Mouse (Mus musculus) olfactory bulb, adult 2 months (tissue): ENCODE data around the gene Thsd7a. TPM values are rescaled to one million over a fixed set of nuclear protein-coding genes. Genes with fewer than 3 reads are reported as not detected.

Source experiments
- H3K27ac ChIP-seq: fragments of 200-500 bp; 2 replicates; pipeline ENCODE4 v1.5.1; 2012; ENCODE audit warnings: low read depth, low read length; ENCODE audit not compliant: insufficient read depth
- H3K4me1 ChIP-seq: fragments of 200-500 bp; 2 replicates; pipeline ENCODE4 v1.6.1; 2012; ENCODE audit warnings: low read length; ENCODE audit not compliant: control insufficient read depth, insufficient read depth
- H3K4me3 ChIP-seq: fragments of 200-500 bp; 2 replicates; pipeline ENCODE4 v1.5.1; 2012; ENCODE audit warnings: mild to moderate bottlenecking, low read depth, low read length, moderate library complexity; ENCODE audit not compliant: insufficient read depth
- CTCF ChIP-seq: fragments of 200-500 bp; IDR thresholded peaks from 2 replicates; pipeline ENCODE4 v1.5.1; 2012; ENCODE audit warnings: low read depth, mild to moderate bottlenecking, low read length, moderate library complexity; ENCODE audit not compliant: insufficient read depth
- POLR2A ChIP-seq: fragments of 200-500 bp; IDR thresholded peaks from 2 replicates; pipeline ENCODE4 v1.6.1; 2012; ENCODE audit warnings: mild to moderate bottlenecking, low read depth, low read length, moderate library complexity; ENCODE audit not compliant: insufficient read depth
- WGBS: fragments of 180-500 bp; shearing (Covaris S2); methylation state at CpG from one replicate; pipeline ENCODE4 v1.1.7; 2018; 5-methylcytosine and 5-hydroxymethylcytosine counted together
- polyA plus RNA-seq: library from polyadenylated mRNA; stranded (reverse); fragments of >200 nt; gene quantifications from 2 replicates; pipeline ENCODE4 v1.2.4, GENCODE M21; 2012; ENCODE audit warnings: low replicate concordance; ENCODE audit not compliant: missing spikeins, insufficient read depth, insufficient read length

Gene Thsd7a
- polyA plus RNA-seq, 1 experiment: not detected

- H3K4me1 ChIP-seq: no peaks in the 10 kb centered on the region
- no peak for TF ChIP-seq POLR2A
- no peak for TF ChIP-seq CTCF
- no peak overlapping the region for H3K4me3 ChIP-seq
- no peak overlapping the region for H3K27ac ChIP-seq
- 75% methylated on average over 3 of the region's 3 CpGs for WGBS
Measured at GRCm38 (mm10) chr6:12581143-12581542, 168.1 kb downstream of the Thsd7a start.

- no peaks in the 10 kb centered on the region for H3K4me1 ChIP-seq
- no peak overlapping the region for H3K27ac ChIP-seq
- H3K4me3 ChIP-seq: no peak overlapping the region
- 74% methylated on average over 6 of the region's 6 CpGs for WGBS
- TF ChIP-seq POLR2A (no peak), CTCF (no peak)
Measured at GRCm38 (mm10) chr6:12575619-12576216, 173.5 kb downstream of the Thsd7a start.

GRCm38 (mm10) chr6:12572202-12572601, 177.0 kb downstream of the Thsd7a start:
- H3K4me1 ChIP-seq: no peaks in the 10 kb centered on the region
- H3K27ac ChIP-seq: no peak overlapping the region
- H3K4me3 ChIP-seq: no peak overlapping the region
- TF ChIP-seq CTCF: no peak
- no peak for TF ChIP-seq POLR2A
- WGBS: 81% methylated on average over 5 of the region's 5 CpGs

GRCm38 (mm10) chr6:12565136-12565535, 184.1 kb downstream of the Thsd7a start:
- TF ChIP-seq POLR2A (no peak), CTCF (no peak)
- no peak overlapping the region for H3K27ac ChIP-seq
- H3K4me3 ChIP-seq: no peak overlapping the region
- WGBS: 90% methylated on average over 4 of the region's 4 CpGs
- no peaks in the 10 kb centered on the region for H3K4me1 ChIP-seq

GRCm38 (mm10) chr6:12562336-12562735, 186.9 kb downstream of the Thsd7a start:
- 88% methylated on average over 3 of the region's 3 CpGs for WGBS
- no peak overlapping the region for H3K4me3 ChIP-seq
- H3K4me1 ChIP-seq: no peaks in the 10 kb centered on the region
- no peak for TF ChIP-seq CTCF
- no peak for TF ChIP-seq POLR2A
- H3K27ac ChIP-seq: no peak overlapping the region

- Histone ChIP-seq H3K4me3 (no peak overlapping the region), H3K4me1 (no peaks in the 10 kb centered on the region), H3K27ac (no peak overlapping the region)
- 80% methylated on average over 2 of the region's 2 CpGs for WGBS
- no peak for TF ChIP-seq CTCF
- TF ChIP-seq POLR2A: no peak
Measured at GRCm38 (mm10) chr6:12560500-12560899, 188.7 kb downstream of the Thsd7a start.

GRCm38 (mm10) chr6:12555114-12556099, 193.8 kb downstream of the Thsd7a start:
- TF ChIP-seq CTCF: no peak
- no peak for TF ChIP-seq POLR2A
- Histone ChIP-seq H3K27ac (no peak overlapping the region), H3K4me3 (no peak overlapping the region), H3K4me1 (no peaks in the 10 kb centered on the region)
- WGBS: 91% methylated on average over 32 of the region's 32 CpGs

GRCm38 (mm10) chr6:12551176-12551575, 198.0 kb downstream of the Thsd7a start:
- no peak overlapping the region for H3K27ac ChIP-seq
- no peak for TF ChIP-seq POLR2A
- TF ChIP-seq CTCF: no peak
- WGBS: 90% methylated on average over 3 of the region's 3 CpGs
- no peaks in the 10 kb centered on the region for H3K4me1 ChIP-seq
- H3K4me3 ChIP-seq: no peak overlapping the region

- WGBS: 40% methylated on average over 4 of the region's 4 CpGs
- TF ChIP-seq POLR2A (no peak), CTCF (no peak)
- Histone ChIP-seq H3K4me3 (no peak overlapping the region), H3K4me1 (no peaks in the 10 kb centered on the region), H3K27ac (no peak overlapping the region)
Measured at GRCm38 (mm10) chr6:12550054-12550655, 199.1 kb downstream of the Thsd7a start.
